Mouse (Mus musculus): ENCODE measurements around the gene Ank2. TPM values are rescaled to one million over a fixed set of nuclear protein-coding genes. Genes with fewer than 3 reads are reported as not detected.

Gene Ank2
- polyA plus RNA-seq, 1 experiment from 2014 or later, result 30.8 TPM

DNA sequence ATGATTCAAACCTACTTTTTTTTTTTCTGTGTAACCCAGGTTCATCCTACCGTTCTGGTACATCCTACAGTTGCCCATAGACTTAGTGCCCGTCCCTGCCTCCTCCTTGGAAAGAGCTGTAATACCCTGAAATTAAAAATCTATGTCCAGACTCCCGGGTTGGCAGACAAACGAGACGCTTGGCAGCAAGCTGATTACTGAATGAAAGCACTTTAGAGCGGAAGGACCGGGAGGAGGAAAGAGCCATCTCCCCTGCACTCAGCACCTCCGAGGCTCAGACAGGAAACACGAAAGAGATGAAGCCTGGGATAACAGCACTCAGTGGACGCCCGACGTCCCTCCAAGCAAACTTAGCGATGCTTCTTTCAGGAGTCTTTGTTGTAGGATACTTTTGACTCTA lies 69.3 kb downstream of the Ank2 start:
- no peaks in the 10 kb centered on the region for H3K27me3 ChIP-seq (ENCODE audit: control insufficient read depth, insufficient read depth, low read length)
- no peak overlapping the region for H3K9ac ChIP-seq (ENCODE audit: low read depth, low read length)
- H3K4me3 ChIP-seq (ENCODE audit: low read depth, low read length), result no peak overlapping the region
- H3K36me3 ChIP-seq (ENCODE audit: control insufficient read depth, insufficient read depth, low read length), result no peaks in the 10 kb centered on the region
- WGBS (ENCODE audit: insufficient replicate concordance), result 39% methylated on average over 13 of the region's 13 CpGs
- no peaks in the 10 kb centered on the region for H3K4me1 ChIP-seq (ENCODE audit: control insufficient read depth, insufficient read depth, low read length)
- H3K4me2 ChIP-seq, result no peak overlapping the region
- no peaks in the 10 kb centered on the region for H3K9me3 ChIP-seq (replicated peaks; ENCODE audit: control insufficient read depth, low read length)
- H3K27ac ChIP-seq (ENCODE audit: low read depth, low read length), result no peak overlapping the region
- ATAC-seq (replicated peaks; ENCODE audit: insufficient number of reproducible peaks, low FRiP score, low TSS enrichment), result no peak

DNA sequence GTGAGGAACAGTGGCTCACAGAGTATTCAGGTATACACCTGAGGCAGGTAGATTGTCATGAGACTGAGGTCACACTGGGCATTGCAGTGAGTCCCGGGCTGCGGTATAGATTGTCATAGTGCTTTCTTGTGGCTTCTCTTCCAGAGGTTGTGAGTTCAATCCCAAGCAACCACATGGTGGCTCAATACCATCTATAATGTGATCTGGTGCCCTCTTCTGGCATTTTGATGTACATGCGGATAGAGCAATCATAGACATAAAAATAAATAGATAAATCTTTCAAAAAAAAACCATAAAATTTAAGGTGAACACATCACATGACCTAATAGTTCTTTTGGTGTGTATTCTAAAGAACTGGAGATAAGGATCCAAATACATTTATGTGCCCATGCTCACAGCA lies 70.6 kb downstream of the Ank2 start:
- no peak for ATAC-seq (replicated peaks; ENCODE audit: insufficient number of reproducible peaks, low FRiP score, low TSS enrichment)
- WGBS (ENCODE audit: insufficient replicate concordance), result 89% methylated on average over 3 of the region's 3 CpGs
- no peaks in the 10 kb centered on the region for H3K9me3 ChIP-seq (replicated peaks; ENCODE audit: control insufficient read depth, low read length)

DNA sequence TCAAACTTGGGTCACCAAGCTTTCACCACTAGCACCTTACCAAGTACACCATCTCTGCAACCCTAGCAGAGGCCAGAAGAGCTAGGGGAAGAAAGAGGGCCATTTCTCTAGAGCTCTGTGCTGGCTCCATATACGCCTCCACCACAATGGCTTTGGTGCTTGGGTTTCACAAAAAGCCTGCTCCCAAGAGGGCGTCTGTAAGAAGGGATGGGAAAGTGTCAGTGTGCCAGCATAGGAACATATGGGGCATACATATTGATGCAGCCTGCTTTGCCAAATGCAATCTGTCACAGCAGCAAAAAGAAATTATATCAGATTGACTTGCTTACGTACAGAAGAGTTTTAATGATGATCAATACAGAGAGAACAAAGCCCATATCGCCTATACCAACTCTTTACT lies 82.2 kb downstream of the Ank2 start:
- 78% methylated on average over 4 of the region's 4 CpGs for WGBS (ENCODE audit: insufficient replicate concordance)
- no peak overlapping the region for H3K4me3 ChIP-seq (ENCODE audit: low read depth, low read length)
- ATAC-seq (replicated peaks; ENCODE audit: insufficient number of reproducible peaks, low FRiP score, low TSS enrichment), result no peak

More for the DNA sequence above, 70.6 kb downstream of the Ank2 start:
- Histone ChIP-seq H3K4me3 (ENCODE audit: low read depth, low read length) (no peak overlapping the region), H3K9ac (ENCODE audit: low read depth, low read length) (no peak overlapping the region), H3K36me3 (ENCODE audit: control insufficient read depth, insufficient read depth, low read length) (no peaks in the 10 kb centered on the region), H3K4me1 (ENCODE audit: control insufficient read depth, insufficient read depth, low read length) (no peaks in the 10 kb centered on the region), H3K4me2 (no peak overlapping the region), H3K27me3 (ENCODE audit: control insufficient read depth, insufficient read depth, low read length) (no peaks in the 10 kb centered on the region), H3K27ac (ENCODE audit: low read depth, low read length) (no peak overlapping the region)

DNA sequence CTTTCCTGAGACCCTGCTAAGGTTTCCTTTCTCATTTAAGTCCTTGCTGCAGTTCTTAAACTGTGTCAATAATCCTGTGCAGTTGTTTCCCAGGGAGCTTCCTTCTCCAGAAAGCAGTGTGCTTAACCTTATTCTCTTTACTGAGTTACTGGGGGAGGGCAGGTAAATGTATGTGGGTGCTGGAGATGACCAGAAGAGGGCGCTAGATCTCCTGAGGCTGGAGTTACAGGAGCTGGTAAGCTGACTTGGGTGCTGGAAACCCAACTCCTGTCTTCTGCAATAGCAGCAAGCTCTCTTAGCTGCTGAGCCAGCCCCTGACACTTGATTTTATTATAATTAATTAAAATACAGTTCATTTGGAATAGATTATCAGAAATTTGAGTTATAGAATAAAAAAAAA lies 84.7 kb downstream of the Ank2 start:
- Histone ChIP-seq H3K27ac (ENCODE audit: low read depth, low read length) (no peak overlapping the region), H3K9me3 (replicated peaks; ENCODE audit: control insufficient read depth, low read length) (no peaks in the 10 kb centered on the region), H3K36me3 (ENCODE audit: control insufficient read depth, insufficient read depth, low read length) (no peaks in the 10 kb centered on the region), H3K4me3 (ENCODE audit: low read depth, low read length) (no peak overlapping the region), H3K9ac (ENCODE audit: low read depth, low read length) (no peak overlapping the region), H3K27me3 (ENCODE audit: control insufficient read depth, insufficient read depth, low read length) (no peaks in the 10 kb centered on the region), H3K4me2 (no peak overlapping the region), H3K4me1 (ENCODE audit: control insufficient read depth, insufficient read depth, low read length) (no peaks in the 10 kb centered on the region)
- 44% methylated on average over 1 of the region's 1 CpGs for WGBS (ENCODE audit: insufficient replicate concordance)
- no peak for ATAC-seq (replicated peaks; ENCODE audit: insufficient number of reproducible peaks, low FRiP score, low TSS enrichment)

More for the DNA sequence above, 82.2 kb downstream of the Ank2 start:
- Histone ChIP-seq H3K4me2 (no peak overlapping the region), H3K9ac (ENCODE audit: low read depth, low read length) (no peak overlapping the region), H3K9me3 (replicated peaks; ENCODE audit: control insufficient read depth, low read length) (no peaks in the 10 kb centered on the region), H3K27me3 (ENCODE audit: control insufficient read depth, insufficient read depth, low read length) (no peaks in the 10 kb centered on the region), H3K27ac (ENCODE audit: low read depth, low read length) (no peak overlapping the region), H3K36me3 (ENCODE audit: control insufficient read depth, insufficient read depth, low read length) (no peaks in the 10 kb centered on the region), H3K4me1 (ENCODE audit: control insufficient read depth, insufficient read depth, low read length) (no peaks in the 10 kb centered on the region)

DNA sequence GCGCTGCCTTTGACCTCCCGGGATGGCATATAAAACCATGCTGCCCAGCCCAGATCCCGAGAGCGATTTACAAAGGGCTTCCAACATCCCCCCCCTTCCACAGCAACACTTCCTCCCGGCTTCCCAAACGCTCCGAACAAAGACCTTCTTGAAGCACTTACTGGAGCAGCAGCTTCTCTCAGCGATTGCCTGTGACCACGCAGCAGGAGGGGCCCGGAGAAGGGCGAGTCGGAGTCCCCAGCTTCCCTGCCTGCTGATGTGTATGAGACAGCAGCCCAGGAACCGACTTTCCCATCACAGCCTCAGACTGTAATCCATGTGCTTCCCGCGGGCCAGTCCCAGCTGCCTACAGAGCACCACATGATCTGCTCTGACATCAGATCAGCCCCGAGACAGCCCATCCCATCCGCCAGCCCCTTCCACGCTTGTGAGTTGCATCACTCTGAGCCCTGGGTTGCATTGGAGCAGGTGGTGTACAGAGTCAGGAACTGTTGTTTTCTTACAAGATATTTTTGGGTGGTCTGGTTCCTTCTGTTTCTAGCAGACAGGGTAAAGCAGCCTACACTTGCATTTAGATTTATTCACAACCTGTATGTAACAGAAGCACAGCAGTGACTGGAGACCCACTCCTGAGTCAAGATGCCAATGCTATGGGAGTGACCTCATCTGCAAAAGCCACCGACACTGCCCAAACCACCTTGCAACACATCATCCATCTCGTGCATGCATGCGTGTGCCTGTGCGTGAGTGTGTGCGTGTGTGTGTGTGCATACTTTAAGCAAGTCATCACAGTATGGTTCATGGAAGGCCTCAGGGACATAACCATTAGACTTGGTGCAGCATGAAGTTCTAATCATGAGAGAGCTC lies 90.2 kb downstream of the Ank2 start:
- Histone ChIP-seq H3K9me3 (replicated peaks; ENCODE audit: control insufficient read depth, low read length) (no peaks in the 10 kb centered on the region), H3K4me3 (ENCODE audit: low read depth, low read length) (peak overlapping the region; percentile 50), H3K9ac (ENCODE audit: low read depth, low read length) (peak overlapping the region; percentile 73), H3K36me3 (ENCODE audit: control insufficient read depth, insufficient read depth, low read length) (no peaks in the 10 kb centered on the region), H3K4me2 (peak overlapping the region; percentile 85), H3K27ac (ENCODE audit: low read depth, low read length) (0 out of 2 replicates have a peak overlapping the region, but pooled peaks have one; percentile 25), H3K4me1 (ENCODE audit: control insufficient read depth, insufficient read depth, low read length) (peaks cover 4% of the 10 kb centered on the region; the same call in 1 of the 2 replicates), H3K27me3 (ENCODE audit: control insufficient read depth, insufficient read depth, low read length) (no peaks in the 10 kb centered on the region)
- WGBS (ENCODE audit: insufficient replicate concordance), result 15% methylated on average over 23 of the region's 23 CpGs
- ATAC-seq (replicated peaks; ENCODE audit: insufficient number of reproducible peaks, low FRiP score, low TSS enrichment), result peak; percentile 89

DNA sequence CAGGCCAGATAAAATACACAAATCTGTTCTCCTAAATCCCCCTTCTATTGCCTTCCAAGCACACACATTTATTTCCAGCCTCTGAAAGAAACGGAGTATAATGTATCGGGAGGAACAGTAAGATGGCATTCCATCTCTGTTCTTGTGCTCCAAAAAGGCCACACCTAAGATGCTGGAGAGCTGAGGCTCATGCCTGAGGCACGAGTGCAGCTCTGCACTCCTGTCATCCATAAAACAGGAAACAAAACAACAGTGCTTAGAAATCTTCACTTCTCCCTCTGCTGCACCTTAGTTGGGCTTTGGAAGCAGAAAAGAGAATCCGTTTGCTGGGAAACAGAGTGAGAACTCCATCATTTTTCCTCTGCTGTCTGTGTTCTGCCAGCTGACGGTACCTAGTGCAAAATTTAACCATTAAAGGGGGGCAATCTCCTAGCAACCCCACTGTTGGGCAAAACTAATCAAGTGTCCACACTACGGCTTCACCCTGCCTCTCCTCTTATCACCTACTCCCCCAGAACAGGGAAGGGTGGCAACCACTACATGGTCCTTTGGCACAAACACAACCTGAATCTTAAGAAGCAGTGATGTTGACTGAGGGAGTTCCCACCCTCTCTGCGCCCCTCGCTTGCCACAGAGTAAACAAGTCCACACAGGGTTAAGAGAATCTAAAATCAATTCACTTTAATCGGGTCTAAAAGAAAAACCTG lies 91.1 kb downstream of the Ank2 start:
- Histone ChIP-seq H3K9me3 (replicated peaks; ENCODE audit: control insufficient read depth, low read length) (no peaks in the 10 kb centered on the region), H3K36me3 (ENCODE audit: control insufficient read depth, insufficient read depth, low read length) (no peaks in the 10 kb centered on the region), H3K4me1 (ENCODE audit: control insufficient read depth, insufficient read depth, low read length) (peaks cover 4% of the 10 kb centered on the region; the same call in 1 of the 2 replicates), H3K4me2 (peak overlapping the region; percentile 85), H3K27ac (ENCODE audit: low read depth, low read length) (no peak overlapping the region), H3K4me3 (ENCODE audit: low read depth, low read length) (peak overlapping the region; percentile 50), H3K9ac (ENCODE audit: low read depth, low read length) (peak overlapping the region; percentile 73), H3K27me3 (ENCODE audit: control insufficient read depth, insufficient read depth, low read length) (no peaks in the 10 kb centered on the region)
- 0 out of 2 replicates have a peak, but pooled peaks have one; percentile 42 for ATAC-seq (replicated peaks; ENCODE audit: insufficient number of reproducible peaks, low FRiP score, low TSS enrichment)
- WGBS (ENCODE audit: insufficient replicate concordance), result 17% methylated on average over 9 of the region's 9 CpGs

DNA sequence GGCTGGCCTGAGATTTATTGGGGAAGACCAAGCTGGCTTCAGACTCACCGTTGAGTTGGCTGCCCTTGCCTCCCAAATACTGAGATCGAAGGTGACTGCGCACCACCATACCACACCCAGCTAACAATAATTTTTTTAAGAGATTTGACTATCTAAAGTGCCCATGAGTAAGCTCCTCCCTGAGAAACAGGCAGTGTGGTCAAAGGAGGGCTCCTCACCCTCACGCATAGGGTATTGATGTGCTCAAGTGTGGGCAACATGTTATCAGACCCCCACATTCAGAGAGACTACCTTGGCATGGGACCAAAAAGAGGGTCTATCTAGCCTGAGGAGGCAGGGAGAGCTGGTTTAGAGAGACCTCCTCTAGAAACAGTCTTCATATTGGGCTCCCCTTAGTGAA lies 92.3 kb downstream of the Ank2 start:
- H3K4me1 ChIP-seq (ENCODE audit: control insufficient read depth, insufficient read depth, low read length), result peaks cover 4% of the 10 kb centered on the region; the same call in 1 of the 2 replicates
- WGBS (ENCODE audit: insufficient replicate concordance), result 89% methylated on average over 4 of the region's 4 CpGs
- no peak overlapping the region for H3K27ac ChIP-seq (ENCODE audit: low read depth, low read length)
- no peaks in the 10 kb centered on the region for H3K36me3 ChIP-seq (ENCODE audit: control insufficient read depth, insufficient read depth, low read length)
- H3K9ac ChIP-seq (ENCODE audit: low read depth, low read length), result no peak overlapping the region
- ATAC-seq (replicated peaks; ENCODE audit: insufficient number of reproducible peaks, low FRiP score, low TSS enrichment), result no peak
- H3K4me3 ChIP-seq (ENCODE audit: low read depth, low read length), result no peak overlapping the region
- H3K9me3 ChIP-seq (replicated peaks; ENCODE audit: control insufficient read depth, low read length), result no peaks in the 10 kb centered on the region
- H3K4me2 ChIP-seq, result no peak overlapping the region
- no peaks in the 10 kb centered on the region for H3K27me3 ChIP-seq (ENCODE audit: control insufficient read depth, insufficient read depth, low read length)

DNA sequence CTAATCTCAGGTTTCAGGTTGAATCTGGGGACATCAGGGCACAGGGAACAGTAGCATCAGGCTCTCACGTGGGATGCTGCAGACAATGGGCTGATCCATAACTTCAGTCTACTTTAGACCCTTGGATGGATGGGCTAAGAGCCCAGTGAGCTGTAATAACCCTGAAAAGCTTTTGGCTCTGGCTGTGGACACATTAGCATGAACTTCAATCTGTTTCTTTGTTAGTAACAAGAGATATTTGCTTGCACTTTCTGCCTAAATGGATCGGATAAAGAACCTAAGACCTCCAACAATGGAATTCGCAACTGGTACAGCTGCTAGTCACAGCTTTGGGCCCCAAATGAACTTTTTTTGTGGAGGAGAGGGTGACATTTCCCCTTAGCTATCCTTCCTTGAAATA lies 94.8 kb downstream of the Ank2 start:
- Histone ChIP-seq H3K9ac (ENCODE audit: low read depth, low read length) (no peak overlapping the region), H3K27ac (ENCODE audit: low read depth, low read length) (no peak overlapping the region), H3K4me1 (ENCODE audit: control insufficient read depth, insufficient read depth, low read length) (peaks cover 4% of the 10 kb centered on the region; the same call in 1 of the 2 replicates), H3K4me3 (ENCODE audit: low read depth, low read length) (no peak overlapping the region), H3K4me2 (no peak overlapping the region), H3K36me3 (ENCODE audit: control insufficient read depth, insufficient read depth, low read length) (no peaks in the 10 kb centered on the region), H3K9me3 (replicated peaks; ENCODE audit: control insufficient read depth, low read length) (no peaks in the 10 kb centered on the region), H3K27me3 (ENCODE audit: control insufficient read depth, insufficient read depth, low read length) (no peaks in the 10 kb centered on the region)
- WGBS (ENCODE audit: insufficient replicate concordance), result 61% methylated on average over 3 of the region's 3 CpGs
- ATAC-seq (replicated peaks; ENCODE audit: insufficient number of reproducible peaks, low FRiP score, low TSS enrichment), result no peak

Measured in heart, embryonic 11.5 days (tissue).